Mouse (Mus musculus) limb, embryonic 13.5 days (tissue): Measurements from ENCODE around the gene Ybey. TPM values are rescaled to one million over a fixed set of nuclear protein-coding genes. Genes with fewer than 3 reads are reported as not detected.

ENCODE experiments used
- ATAC-seq: fragments of 200-750 bp; cut with Nextera tagmentation; 2 replicates; pipeline ENCODE4 v1.8.0; 2017; ENCODE audit warnings: low read depth, moderate number of reproducible peaks, moderate TSS enrichment; ENCODE audit not compliant: low FRiP score
- H3K27ac ChIP-seq: fragments of 300-500 bp; sonication (generic); 2 replicates; pipeline ENCODE4 v1.5.1; 2015; ENCODE audit warnings: inconsistent platforms, mild to moderate bottlenecking, moderate library complexity
- H3K27me3 ChIP-seq: fragments of 300-500 bp; sonication (generic); 2 replicates; pipeline ENCODE4 v1.6.1; 2015; ENCODE audit warnings: mild to moderate bottlenecking, inconsistent platforms
- H3K36me3 ChIP-seq: fragments of 300-500 bp; sonication (generic); 2 replicates; pipeline ENCODE4 v1.6.1; 2015; ENCODE audit warnings: inconsistent platforms, mild to moderate bottlenecking, moderate library complexity
- H3K4me1 ChIP-seq: fragments of 300-500 bp; sonication (generic); 2 replicates; pipeline ENCODE4 v1.6.1; 2015; ENCODE audit warnings: inconsistent platforms
- H3K4me2 ChIP-seq: fragments of 300-500 bp; sonication (generic); replicated peaks from 2 replicates; pipeline ENCODE4 v1.6.1; 2015; ENCODE audit warnings: inconsistent platforms, mild to moderate bottlenecking, moderate library complexity
- H3K4me3 ChIP-seq: fragments of 300-500 bp; sonication (generic); 2 replicates; pipeline ENCODE4 v1.5.1; 2015; ENCODE audit warnings: moderate library complexity, mild to moderate bottlenecking, inconsistent platforms
- H3K9ac ChIP-seq: fragments of 300-500 bp; sonication (generic); 2 replicates; pipeline ENCODE4 v1.6.1; 2015; ENCODE audit warnings: mild to moderate bottlenecking, inconsistent platforms
- H3K9me3 ChIP-seq: fragments of 300-500 bp; sonication (generic); 2 replicates; pipeline ENCODE4 v1.6.1; 2016; ENCODE audit warnings: inconsistent platforms
- WGBS: fragments of 180-500 bp; shearing (Covaris S2); methylation state at CpG from one replicate; pipeline ENCODE4 v1.1.7; 2015; 5-methylcytosine and 5-hydroxymethylcytosine counted together
- polyA plus RNA-seq: library from polyadenylated mRNA; unstranded; fragments of >200 nt; fragmentation: Nextera tagmentation; extraction: Ambion mirVana; gene quantifications from 2 replicates; pipeline ENCODE4 v1.2.1, GENCODE M21; 2015

Ybey gene
- polyA plus RNA-seq, 1 experiment from 2014 or later: 6.5 TPM

DNA sequence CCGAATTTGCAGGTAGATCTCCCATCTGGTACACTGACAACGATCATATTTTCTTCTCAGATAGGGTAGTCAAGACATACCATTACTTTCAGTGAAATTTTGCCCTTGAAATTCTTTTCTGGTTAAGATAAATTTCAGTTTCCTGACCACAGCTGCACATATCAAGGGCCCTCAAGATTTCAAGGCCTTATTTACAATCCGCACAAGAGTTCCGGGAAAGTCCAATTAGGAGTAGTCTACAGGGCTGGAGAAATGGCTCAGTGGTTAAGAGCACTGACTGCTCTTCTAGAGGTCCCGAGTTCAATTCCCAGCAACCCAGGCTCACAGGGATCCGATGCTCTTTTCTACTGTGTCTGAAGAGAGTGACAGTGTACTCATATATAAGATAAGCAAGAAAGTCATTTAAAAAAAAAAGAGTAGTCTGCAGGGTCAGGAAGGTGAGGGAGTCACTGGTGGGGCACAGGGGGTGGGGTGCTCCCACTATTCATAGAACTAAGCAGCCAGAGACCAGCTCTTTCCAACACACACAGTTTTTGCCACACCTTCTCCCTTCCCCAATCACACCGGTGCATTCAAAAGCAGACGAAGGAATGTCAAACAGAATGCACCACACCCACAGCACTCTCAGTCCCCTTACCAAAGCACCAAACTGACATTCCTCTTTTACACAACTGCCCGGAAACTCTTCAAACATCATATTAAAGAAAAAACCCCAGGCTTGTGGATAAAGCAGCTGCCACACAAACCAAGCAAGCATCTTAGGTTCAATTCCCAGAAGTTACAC, 29.6 kb downstream of the Ybey start:
- Histone ChIP-seq H3K9me3 (no peaks in the 10 kb centered on the region), H3K9ac (no peak overlapping the region), H3K4me3 (no peak overlapping the region), H3K36me3 (peaks cover 56% of the 10 kb centered on the region), H3K27ac (no peak overlapping the region), H3K4me2 (no peak overlapping the region), H3K4me1 (peaks cover 19% of the 10 kb centered on the region), H3K27me3 (no peaks in the 10 kb centered on the region)
- 91% methylated on average over 9 of the region's 9 CpGs for WGBS
- ATAC-seq: no peak

DNA sequence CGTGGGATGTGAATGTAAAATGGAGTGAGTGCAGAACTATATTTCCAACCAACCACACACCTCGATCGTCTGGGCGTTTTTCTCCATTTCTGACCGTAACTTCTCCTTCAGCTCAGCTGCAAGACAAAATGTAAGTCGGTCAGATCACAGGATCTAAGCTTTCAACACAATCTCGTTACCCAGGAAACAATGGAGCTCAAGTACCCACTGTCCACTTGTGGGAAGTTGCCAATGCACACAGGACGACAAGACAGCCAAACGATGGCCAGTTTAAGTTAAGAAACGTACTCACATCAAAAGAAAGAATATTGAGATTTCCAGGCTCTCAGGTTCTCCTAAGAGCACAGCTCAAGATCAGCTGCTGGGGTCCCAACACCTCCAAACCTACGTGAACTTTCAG, 35.0 kb downstream of the Ybey start:
- ATAC-seq: no peak
- 93% methylated on average over 11 of the region's 11 CpGs for WGBS
- no peaks in the 10 kb centered on the region for H3K4me1 ChIP-seq
- H3K27me3 ChIP-seq: no peaks in the 10 kb centered on the region
- H3K4me2 ChIP-seq: no peak overlapping the region
- no peak overlapping the region for H3K9ac ChIP-seq
- H3K36me3 ChIP-seq: peaks cover 98% of the 10 kb centered on the region
- no peaks in the 10 kb centered on the region for H3K9me3 ChIP-seq
- no peak overlapping the region for H3K27ac ChIP-seq
- no peak overlapping the region for H3K4me3 ChIP-seq

DNA sequence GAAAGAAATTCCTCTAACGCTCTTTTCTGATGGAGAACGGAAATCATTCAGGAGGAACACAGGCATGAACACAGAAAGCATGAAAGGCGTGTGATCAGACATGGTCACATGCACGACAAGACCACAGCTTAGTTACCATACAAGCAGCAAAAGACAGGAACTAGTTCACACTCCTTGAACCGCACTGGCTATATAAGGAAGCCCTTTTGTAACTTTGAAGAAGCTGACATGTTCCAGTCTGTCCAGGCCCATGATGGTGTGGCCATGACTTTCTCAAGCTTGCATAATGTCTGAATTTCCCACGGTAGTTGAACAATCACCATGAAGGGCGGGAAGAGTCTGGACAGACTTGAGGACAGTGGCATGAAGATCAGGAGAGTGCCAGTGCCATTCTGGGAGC, 43.2 kb downstream of the Ybey start:
- WGBS: 97% methylated on average over 7 of the region's 7 CpGs
- Histone ChIP-seq H3K27me3 (no peaks in the 10 kb centered on the region), H3K4me1 (no peaks in the 10 kb centered on the region), H3K9ac (no peak overlapping the region), H3K36me3 (peaks cover 95% of the 10 kb centered on the region), H3K27ac (no peak overlapping the region), H3K9me3 (no peaks in the 10 kb centered on the region), H3K4me3 (no peak overlapping the region), H3K4me2 (no peak overlapping the region)
- no peak for ATAC-seq

DNA sequence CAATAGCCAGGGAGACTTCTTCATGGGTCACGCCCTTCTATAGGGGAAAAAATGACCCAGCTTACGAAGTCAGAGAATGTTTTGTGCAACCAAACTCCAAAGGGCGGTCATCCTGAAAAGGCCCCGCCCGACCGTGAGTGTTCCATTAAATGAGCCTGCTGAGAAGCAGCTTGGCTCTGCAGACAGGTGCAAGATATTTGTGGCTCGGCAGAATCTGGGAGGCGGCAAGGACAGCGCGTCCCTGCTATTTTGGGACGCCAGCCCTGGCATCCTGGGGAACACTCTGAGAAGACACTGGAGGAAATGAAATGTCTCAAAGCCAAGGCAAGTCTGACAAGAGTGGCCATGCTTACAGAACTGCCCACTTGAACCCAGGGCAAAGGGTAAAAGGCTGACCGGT, 52.1 kb downstream of the Ybey start:
- H3K27ac ChIP-seq: no peak overlapping the region
- H3K36me3 ChIP-seq: peaks cover 95% of the 10 kb centered on the region
- no peaks in the 10 kb centered on the region for H3K27me3 ChIP-seq
- no peak overlapping the region for H3K4me2 ChIP-seq
- no peak for ATAC-seq
- WGBS: 90% methylated on average over 12 of the region's 12 CpGs
- H3K9me3 ChIP-seq: no peaks in the 10 kb centered on the region
- H3K4me1 ChIP-seq: no peaks in the 10 kb centered on the region
- no peak overlapping the region for H3K4me3 ChIP-seq
- H3K9ac ChIP-seq: no peak overlapping the region

Other genes starting within 250 kb of the Ybey start
- 59.6 and 60.0 TPM in 2 replicates for gene Prmt2, start 231.2 kb downstream of the Ybey start, polyA plus RNA-seq
- gene S100b, start 215.3 kb downstream of the Ybey start, polyA plus RNA-seq: 5.8 and 5.9 TPM in 2 replicates
- 11.9 and 14.4 TPM in 2 replicates for gene Dip2a, start 123.8 kb downstream of the Ybey start, polyA plus RNA-seq
- not detected in 2 replicates for gene AC141477.1, start 28.7 kb downstream of the Ybey start, polyA plus RNA-seq
- gene Pcnt, start 26.3 kb downstream of the Ybey start, polyA plus RNA-seq: 14.0 TPM in 2 replicates
- not detected in 2 replicates for gene 2610028H24Rik, start 20.0 kb downstream of the Ybey start, polyA plus RNA-seq
- 71.2 and 74.0 TPM in 2 replicates for gene Mcm3ap, start 187 bp downstream of the Ybey start, polyA plus RNA-seq
- gene Lss, start 62.5 kb upstream of the Ybey start, polyA plus RNA-seq: 25.6 and 27.6 TPM in 2 replicates
- not detected in 2 replicates for gene Spatc1l, start 93.2 kb upstream of the Ybey start, polyA plus RNA-seq
- gene Ftcd, start 106.5 kb upstream of the Ybey start, polyA plus RNA-seq: 0.09 and 0.17 TPM in 2 replicates
- 126 and 128 TPM in 2 replicates for gene Col6a2, start 154.5 kb upstream of the Ybey start, polyA plus RNA-seq